Mouse (Mus musculus): Measurements from ENCODE around the gene Tcap. TPM values are rescaled to one million over a fixed set of nuclear protein-coding genes. Genes with fewer than 3 reads are reported as not detected.

The Tcap gene
- 1 to 10 TPM; 5.4 to 6.9 TPM for total RNA-seq (2021)

- intact Hi-C loops (cut with DNase I) = no loop called here
- DNase-seq (ENCODE audit: extremely low spot score in 1 of 2, low spot score in 2 of 2) = no peak
These were observed at the start of gene Tcap for GRCm38 (mm10) chr11:98383261-98384030. Gene Tcap, plus strand, starts transcription at chr11:98383811.

GRCm38 (mm10) chr11:98333981-98334741 lies 49.5 kb upstream of the Tcap start:
- intact Hi-C loops (cut with DNase I) = no loop called here
- DNase-seq (ENCODE audit: extremely low spot score in 1 of 2, low spot score in 2 of 2) = peak in 1 of 2 experiments; percentile 66

GRCm38 (mm10) chr11:98335250-98335649 lies 48.4 kb upstream of the Tcap start:
- peak in 1 of 2 experiments; percentile 51 for DNase-seq (ENCODE audit: extremely low spot score in 1 of 2, low spot score in 2 of 2)
- intact Hi-C loops (cut with DNase I) = no loop called here

- peak in 1 of 2 experiments; percentile 40 for DNase-seq (ENCODE audit: extremely low spot score in 1 of 2, low spot score in 2 of 2)
- intact Hi-C loops (cut with DNase I) = no loop called here
These were observed 47.1 kb upstream of the Tcap start for GRCm38 (mm10) chr11:98336245-98337107.

GRCm38 (mm10) chr11:98338507-98338961 lies 45.1 kb upstream of the Tcap start:
- intact Hi-C loops (cut with DNase I) = no loop called here
- DNase-seq (ENCODE audit: extremely low spot score in 1 of 2, low spot score in 2 of 2) = peak; percentile 68 to 81

- peak in 1 of 2 experiments; percentile 54 for DNase-seq (ENCODE audit: extremely low spot score in 1 of 2, low spot score in 2 of 2)
- intact Hi-C loops (cut with DNase I) = no loop called here
These were observed 44.5 kb upstream of the Tcap start for GRCm38 (mm10) chr11:98339071-98339501.

GRCm38 (mm10) chr11:98339679-98340287 lies 43.8 kb upstream of the Tcap start:
- DNase-seq (ENCODE audit: extremely low spot score in 1 of 2, low spot score in 2 of 2) = peak in 1 of 2 experiments; percentile 50
- intact Hi-C loops (cut with DNase I) = loop anchor here (5.0 kb wide), 1 partner anchor 118 kb away; no protein-coding TSS in a partner anchor

- no peak for DNase-seq (ENCODE audit: extremely low spot score in 1 of 2, low spot score in 2 of 2)
- intact Hi-C loops (cut with DNase I) = loop anchor here (5.0 kb wide), 1 partner anchor 117 kb away; no protein-coding TSS in a partner anchor
These were observed 43.0 kb upstream of the Tcap start for GRCm38 (mm10) chr11:98340597-98340996.

GRCm38 (mm10) chr11:98341174-98341573 lies 42.4 kb upstream of the Tcap start:
- no peak for DNase-seq (ENCODE audit: extremely low spot score in 1 of 2, low spot score in 2 of 2)
- intact Hi-C loops (cut with DNase I) = loop anchor here (5.0 kb wide), 1 partner anchor 116 kb away; no protein-coding TSS in a partner anchor

- DNase-seq (ENCODE audit: extremely low spot score in 1 of 2, low spot score in 2 of 2) = peak; percentile 88 to 92
- intact Hi-C loops (cut with DNase I) = loop anchor here (1.0 to 5.0 kb wide), 3 partner anchors 47 to 115 kb away; no protein-coding TSS in a partner anchor
These were observed 41.3 kb upstream of the Tcap start for GRCm38 (mm10) chr11:98342000-98342945.

GRCm38 (mm10) chr11:98345253-98345652 lies 38.4 kb upstream of the Tcap start:
- intact Hi-C loops (cut with DNase I) = loop anchor here (5.0 kb wide), 1 partner anchor 92 kb away; the partner anchor contains the start of gene Mien1

GRCm38 (mm10) chr11:98346168-98346567 lies 37.4 kb upstream of the Tcap start:
- DNase-seq (ENCODE audit: extremely low spot score in 1 of 2, low spot score in 2 of 2) = no peak
- intact Hi-C loops (cut with DNase I) = loop anchor here (5.0 kb wide), 1 partner anchor 91 kb away; the partner anchor contains the start of gene Mien1

More at GRCm38 (mm10) chr11:98345253-98345652, 38.4 kb upstream of the Tcap start:
- peak in 1 of 2 experiments; percentile 84 for DNase-seq (ENCODE audit: extremely low spot score in 1 of 2, low spot score in 2 of 2)

- DNase-seq (ENCODE audit: extremely low spot score in 1 of 2, low spot score in 2 of 2) = no peak
- intact Hi-C loops (cut with DNase I) = loop anchor here (5.0 kb wide), 1 partner anchor 90 kb away; the partner anchor contains the start of gene Mien1
These were observed 36.1 kb upstream of the Tcap start for GRCm38 (mm10) chr11:98347385-98348082.

GRCm38 (mm10) chr11:98348083-98348961 lies 35.3 kb upstream of the Tcap start, which contains the start of gene Ppp1r1b:
Gene Ppp1r1b, plus strand, starts transcription at chr11:98348404.
- peak; percentile 72 to 83 for DNase-seq (ENCODE audit: extremely low spot score in 1 of 2, low spot score in 2 of 2)
- intact Hi-C loops (cut with DNase I) = loop anchor here (5.0 kb wide), 1 partner anchor 89 kb away; the partner anchor contains the start of gene Mien1

GRCm38 (mm10) chr11:98349308-98349707 lies 34.3 kb upstream of the Tcap start:
- DNase-seq (ENCODE audit: extremely low spot score in 1 of 2, low spot score in 2 of 2) = no peak
- intact Hi-C loops (cut with DNase I) = loop anchor here (5.0 kb wide), 1 partner anchor 88 kb away; the partner anchor contains the start of gene Mien1
